Mouse (Mus musculus): Measurements from ENCODE around the gene Olfr279. TPM values are rescaled to one million over a fixed set of nuclear protein-coding genes. Genes with fewer than 3 reads are reported as not detected.

Olfr279 gene
- polyA plus RNA-seq (2012; rRNA removed): 0.03 and 0.05 TPM in 2 replicates

GRCm38 (mm10) chr15:98492102-98492501 is at the start of gene Olfr279:
Gene Olfr279, plus strand, starts transcription at chr15:98492402.
- Histone ChIP-seq H3K4me3 (replicated peaks; ENCODE audit: insufficient read depth, low read depth, low read length) (no peak within 1 kb of the TSS), H3K27ac (ENCODE audit: insufficient read depth, low read length) (no peak within 1 kb of the TSS), H3K4me1 (ENCODE audit: control insufficient read depth, insufficient read depth, low read length) (no peaks in the 10 kb centered on the region; the same call in 1 of the 2 replicates), H3K27me3 (ENCODE audit: control insufficient read depth, insufficient read depth, low read length) (no peaks in the 10 kb centered on the region; the same call in 1 of the 2 replicates)
- 37% methylated on average over 4 of the region's 4 CpGs for WGBS
- TF ChIP-seq POLR2A (IDR thresholded peaks at IDR 0.05; ENCODE audit: borderline replicate concordance, insufficient read depth, low read length) (no peak), CTCF (IDR thresholded peaks at IDR 0.05; ENCODE audit: borderline replicate concordance, insufficient read depth, low read depth, low read length) (no peak)
- DNase-seq: no peak

- H3K27me3 ChIP-seq (ENCODE audit: control insufficient read depth, insufficient read depth, low read length): no peaks in the 10 kb centered on the region
- 71% methylated on average over 3 of the region's 3 CpGs for WGBS
- no peak for TF ChIP-seq POLR2A (IDR thresholded peaks at IDR 0.05; ENCODE audit: borderline replicate concordance, insufficient read depth, low read length)
- DNase-seq: no peak
- H3K27ac ChIP-seq (ENCODE audit: insufficient read depth, low read length): no peak overlapping the region
- H3K4me1 ChIP-seq (ENCODE audit: control insufficient read depth, insufficient read depth, low read length): no peaks in the 10 kb centered on the region
- no peak overlapping the region for H3K4me3 ChIP-seq (replicated peaks; ENCODE audit: insufficient read depth, low read depth, low read length)
Observed at GRCm38 (mm10) chr15:98444561-98444960, 47.6 kb upstream of the Olfr279 start.

- WGBS: 61% methylated on average over 4 of the region's 4 CpGs
- Histone ChIP-seq H3K4me1 (ENCODE audit: control insufficient read depth, insufficient read depth, low read length) (no peaks in the 10 kb centered on the region), H3K27ac (ENCODE audit: insufficient read depth, low read length) (no peak overlapping the region), H3K27me3 (ENCODE audit: control insufficient read depth, insufficient read depth, low read length) (no peaks in the 10 kb centered on the region), H3K4me3 (replicated peaks; ENCODE audit: insufficient read depth, low read depth, low read length) (no peak overlapping the region)
- DNase-seq: peak; percentile 7 to 18
- TF ChIP-seq POLR2A (IDR thresholded peaks at IDR 0.05; ENCODE audit: borderline replicate concordance, insufficient read depth, low read length) (no peak), CTCF (IDR thresholded peaks at IDR 0.05; ENCODE audit: borderline replicate concordance, insufficient read depth, low read depth, low read length) (no peak)
Observed at GRCm38 (mm10) chr15:98448521-98448920, 43.7 kb upstream of the Olfr279 start.

- no peak for DNase-seq
- 92% methylated on average over 7 of the region's 7 CpGs for WGBS
- Histone ChIP-seq H3K27ac (ENCODE audit: insufficient read depth, low read length) (no peak within 1 kb of the TSS), H3K27me3 (ENCODE audit: control insufficient read depth, insufficient read depth, low read length) (no peaks in the 10 kb centered on the region), H3K4me1 (ENCODE audit: control insufficient read depth, insufficient read depth, low read length) (no peaks in the 10 kb centered on the region), H3K4me3 (replicated peaks; ENCODE audit: insufficient read depth, low read depth, low read length) (no peak within 1 kb of the TSS)
- TF ChIP-seq POLR2A (IDR thresholded peaks at IDR 0.05; ENCODE audit: borderline replicate concordance, insufficient read depth, low read length) (no peak), CTCF (IDR thresholded peaks at IDR 0.05; ENCODE audit: borderline replicate concordance, insufficient read depth, low read depth, low read length) (no peak)
Observed at GRCm38 (mm10) chr15:98452288-98452687, 39.9 kb upstream of the Olfr279 start, which contains the start of gene Olfr281. Gene Olfr281, plus strand, starts transcription at chr15:98452588.

GRCm38 (mm10) chr15:98469596-98469995 is 22.6 kb upstream of the Olfr279 start, which contains the start of gene OR5BS1P:
Gene OR5BS1P, plus strand, starts transcription at chr15:98469896.
- TF ChIP-seq POLR2A (IDR thresholded peaks at IDR 0.05; ENCODE audit: borderline replicate concordance, insufficient read depth, low read length): no peak
- no peak for TF ChIP-seq CTCF (IDR thresholded peaks at IDR 0.05; ENCODE audit: borderline replicate concordance, insufficient read depth, low read depth, low read length)
- Histone ChIP-seq H3K27ac (ENCODE audit: insufficient read depth, low read length) (no peak within 1 kb of the TSS), H3K27me3 (ENCODE audit: control insufficient read depth, insufficient read depth, low read length) (no peaks in the 10 kb centered on the region), H3K4me1 (ENCODE audit: control insufficient read depth, insufficient read depth, low read length) (no peaks in the 10 kb centered on the region), H3K4me3 (replicated peaks; ENCODE audit: insufficient read depth, low read depth, low read length) (no peak within 1 kb of the TSS)
- WGBS: 91% methylated on average over 4 of the region's 4 CpGs
- no peak for DNase-seq

GRCm38 (mm10) chr15:98471539-98471938 is 20.7 kb upstream of the Olfr279 start:
- Histone ChIP-seq H3K4me1 (ENCODE audit: control insufficient read depth, insufficient read depth, low read length) (no peaks in the 10 kb centered on the region), H3K27ac (ENCODE audit: insufficient read depth, low read length) (no peak overlapping the region), H3K4me3 (replicated peaks; ENCODE audit: insufficient read depth, low read depth, low read length) (no peak overlapping the region), H3K27me3 (ENCODE audit: control insufficient read depth, insufficient read depth, low read length) (no peaks in the 10 kb centered on the region)
- TF ChIP-seq CTCF (IDR thresholded peaks at IDR 0.05; ENCODE audit: borderline replicate concordance, insufficient read depth, low read depth, low read length): no peak
- TF ChIP-seq POLR2A (IDR thresholded peaks at IDR 0.05; ENCODE audit: borderline replicate concordance, insufficient read depth, low read length): no peak
- 90% methylated on average over 13 of the region's 13 CpGs for WGBS
- no peak for DNase-seq

- no peaks in the 10 kb centered on the region for H3K27me3 ChIP-seq (ENCODE audit: control insufficient read depth, insufficient read depth, low read length)
- DNase-seq: no peak
- no peak overlapping the region for H3K27ac ChIP-seq (ENCODE audit: insufficient read depth, low read length)
- TF ChIP-seq CTCF (IDR thresholded peaks at IDR 0.05; ENCODE audit: borderline replicate concordance, insufficient read depth, low read depth, low read length) (no peak), POLR2A (IDR thresholded peaks at IDR 0.05; ENCODE audit: borderline replicate concordance, insufficient read depth, low read length) (no peak)
- H3K4me1 ChIP-seq (ENCODE audit: control insufficient read depth, insufficient read depth, low read length): no peaks in the 10 kb centered on the region
- 76% methylated on average over 10 of the region's 10 CpGs for WGBS
- H3K4me3 ChIP-seq (replicated peaks; ENCODE audit: insufficient read depth, low read depth, low read length): no peak overlapping the region
Observed at GRCm38 (mm10) chr15:98474958-98475357, 17.2 kb upstream of the Olfr279 start.

- peak; percentile 18 to 43 for DNase-seq
- no peaks in the 10 kb centered on the region for H3K4me1 ChIP-seq (ENCODE audit: control insufficient read depth, insufficient read depth, low read length)
- no peak overlapping the region for H3K4me3 ChIP-seq (replicated peaks; ENCODE audit: insufficient read depth, low read depth, low read length)
- no peaks in the 10 kb centered on the region for H3K27me3 ChIP-seq (ENCODE audit: control insufficient read depth, insufficient read depth, low read length)
- no peak overlapping the region for H3K27ac ChIP-seq (ENCODE audit: insufficient read depth, low read length)
- WGBS: 56% methylated on average over 10 of the region's 10 CpGs
- TF ChIP-seq CTCF (IDR thresholded peaks at IDR 0.05; ENCODE audit: borderline replicate concordance, insufficient read depth, low read depth, low read length): peak; percentile 49; the same call in 1 of the 2 replicates
- TF ChIP-seq POLR2A (IDR thresholded peaks at IDR 0.05; ENCODE audit: borderline replicate concordance, insufficient read depth, low read length): no peak
Observed at GRCm38 (mm10) chr15:98475382-98475781, 16.8 kb upstream of the Olfr279 start.
